Mouse (Mus musculus) adrenal gland, adult 2 months (tissue): ENCODE results near the gene Cd44. TPM values are rescaled to one million over a fixed set of nuclear protein-coding genes. Genes with fewer than 3 reads are reported as not detected.

ENCODE experiments used
- DNase-seq: peaks from one replicate; pipeline ENCODE4 v3.0.0; 2021
- polyA plus RNA-seq: library from polyadenylated mRNA; depleted of rRNA; stranded (reverse); fragments of >200 nt; gene quantifications from 2 replicates; pipeline ENCODE4 v1.2.3, GENCODE M21; 2012; rRNA removed
- total RNA-seq, 2 experiments: library from RNA; stranded (reverse); gene quantifications; 2 replicates each; pipeline ENCODE4 v1.2.3; 2021

The Cd44 gene
- total and polyA plus RNA-seq, 3 experiments: 12.8 to 60.7 (median 53.7) TPM

DNA sequence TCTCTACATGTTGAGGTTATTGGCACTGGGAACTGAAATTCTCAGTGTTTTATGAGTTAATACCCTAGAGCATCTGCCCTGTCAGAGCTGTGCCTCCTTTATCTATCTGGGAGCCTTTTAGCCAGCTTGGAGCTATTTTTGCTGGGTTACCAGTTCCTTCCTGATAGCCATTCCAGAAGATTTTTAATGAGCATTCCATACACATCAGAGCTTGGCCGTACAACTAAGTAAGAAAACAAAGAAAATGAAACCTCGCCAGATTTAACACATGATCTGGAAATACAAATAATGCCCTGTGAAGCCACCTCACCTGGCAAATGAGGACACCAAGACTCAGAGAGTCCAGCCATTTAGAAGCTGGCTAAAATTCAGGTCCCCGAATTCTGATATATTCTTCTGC lies 138.3 kb downstream of the Cd44 start:
- DNase-seq: no peak

Other genes starting within 250 kb of the Cd44 start
- gene Slc1a2, start 243.0 kb downstream of the Cd44 start, total RNA-seq: under 1 TPM; 0.14 to 0.55 TPM
- 0.01 TPM in 1 of 2 replicates, not detected in the other for gene Slc1a2, start 243.0 kb downstream of the Cd44 start, polyA plus RNA-seq
- 100 to 1,000 TPM; 127 to 148 TPM for gene Pdhx, start 171.8 kb upstream of the Cd44 start, total RNA-seq
- 33.1 and 53.8 TPM in 2 replicates for gene Pdhx, start 171.8 kb upstream of the Cd44 start, polyA plus RNA-seq
- 10 to 100 TPM; 48.8 to 75.8 TPM for gene Apip, start 172.0 kb upstream of the Cd44 start, total RNA-seq
- 17.2 and 17.4 TPM in 2 replicates for gene Apip, start 172.0 kb upstream of the Cd44 start, polyA plus RNA-seq